Mouse (Mus musculus): Measurements from ENCODE around the gene D17Wsu92e. TPM values are rescaled to one million over a fixed set of nuclear protein-coding genes. Genes with fewer than 3 reads are reported as not detected.
A peak's percentile ranks its signal among the peaks of the same experiment; 100 is the strongest.

D17Wsu92e gene
- polyA plus RNA-seq, 1 experiment, result 65.1 TPM

- Histone ChIP-seq H3K36me3 (ENCODE audit: control insufficient read depth, insufficient read depth) (no peaks in the 10 kb centered on the region), H3ac (ENCODE audit: control insufficient read depth, insufficient read length, low read depth) (no peak overlapping the region), H3K27me3 (ENCODE audit: control insufficient read depth, insufficient read depth, insufficient read length) (peaks cover 49% of the 10 kb centered on the region), H3K4me3 (ENCODE audit: insufficient read depth, poor library complexity, severe bottlenecking) (no peak overlapping the region), H3K79me3 (ENCODE audit: low read depth) (no peaks in the 10 kb centered on the region), H3K79me2 (ENCODE audit: control insufficient read depth, insufficient read depth) (no peaks in the 10 kb centered on the region)
- TF ChIP-seq USF1 (IDR thresholded peaks at IDR 0.05; ENCODE audit: low read depth) (no peak), MYOD1 (IDR thresholded peaks at IDR 0.05; ENCODE audit: control insufficient read depth, insufficient read length, low read depth) (no peak), FOSL1 (IDR thresholded peaks at IDR 0.05; ENCODE audit: insufficient read depth, low read length, poor library complexity, severe bottlenecking) (no peak), MYOG (IDR thresholded peaks at IDR 0.05; ENCODE audit: control insufficient read depth, extremely low read depth, insufficient read length) (no peak), MAX (IDR thresholded peaks at IDR 0.05) (no peak), CEBPB (IDR thresholded peaks at IDR 0.05; ENCODE audit: low read depth) (no peak), CTCF (IDR thresholded peaks at IDR 0.05; ENCODE audit: control insufficient read depth, insufficient read depth, insufficient read length) (no peak)
Measured at GRCm38 (mm10) chr17:27725011-27725410, 95.4 kb downstream of the D17Wsu92e start.

- Histone ChIP-seq H3K79me3 (ENCODE audit: low read depth) (no peaks in the 10 kb centered on the region), H3K4me3 (ENCODE audit: insufficient read depth, poor library complexity, severe bottlenecking) (no peak overlapping the region), H3ac (ENCODE audit: control insufficient read depth, insufficient read length, low read depth) (no peak overlapping the region), H3K36me3 (ENCODE audit: control insufficient read depth, insufficient read depth) (no peaks in the 10 kb centered on the region), H3K79me2 (ENCODE audit: control insufficient read depth, insufficient read depth) (no peaks in the 10 kb centered on the region), H3K27me3 (ENCODE audit: control insufficient read depth, insufficient read depth, insufficient read length) (peaks cover 53% of the 10 kb centered on the region)
- no peak for TF ChIP-seq MYOG (IDR thresholded peaks at IDR 0.05; ENCODE audit: control insufficient read depth, extremely low read depth, insufficient read length)
- TF ChIP-seq USF1 (IDR thresholded peaks at IDR 0.05; ENCODE audit: low read depth), result no peak
- TF ChIP-seq CEBPB (IDR thresholded peaks at IDR 0.05; ENCODE audit: low read depth), result no peak
- TF ChIP-seq MAX (IDR thresholded peaks at IDR 0.05), result no peak
- TF ChIP-seq CTCF (IDR thresholded peaks at IDR 0.05; ENCODE audit: control insufficient read depth, insufficient read depth, insufficient read length), result no peak
- no peak for TF ChIP-seq FOSL1 (IDR thresholded peaks at IDR 0.05; ENCODE audit: insufficient read depth, low read length, poor library complexity, severe bottlenecking)
- TF ChIP-seq MYOD1 (IDR thresholded peaks at IDR 0.05; ENCODE audit: control insufficient read depth, insufficient read length, low read depth), result no peak
Measured at GRCm38 (mm10) chr17:27724327-27724726, 96.1 kb downstream of the D17Wsu92e start.

GRCm38 (mm10) chr17:27721125-27721664 lies 99.3 kb downstream of the D17Wsu92e start:
- no peak overlapping the region for H3K4me3 ChIP-seq (ENCODE audit: insufficient read depth, poor library complexity, severe bottlenecking)
- no peak overlapping the region for H3ac ChIP-seq (ENCODE audit: control insufficient read depth, insufficient read length, low read depth)
- peaks cover 65% of the 10 kb centered on the region for H3K27me3 ChIP-seq (ENCODE audit: control insufficient read depth, insufficient read depth, insufficient read length)
- no peaks in the 10 kb centered on the region for H3K36me3 ChIP-seq (ENCODE audit: control insufficient read depth, insufficient read depth)
- TF ChIP-seq FOSL1 (IDR thresholded peaks at IDR 0.05; ENCODE audit: insufficient read depth, low read length, poor library complexity, severe bottlenecking) (no peak), CEBPB (IDR thresholded peaks at IDR 0.05; ENCODE audit: low read depth) (no peak), USF1 (IDR thresholded peaks at IDR 0.05; ENCODE audit: low read depth) (no peak), MYOD1 (IDR thresholded peaks at IDR 0.05; ENCODE audit: control insufficient read depth, insufficient read length, low read depth) (no peak), MAX (IDR thresholded peaks at IDR 0.05) (no peak), CTCF (IDR thresholded peaks at IDR 0.05; ENCODE audit: control insufficient read depth, insufficient read depth, insufficient read length) (no peak), MYOG (IDR thresholded peaks at IDR 0.05; ENCODE audit: control insufficient read depth, extremely low read depth, insufficient read length) (no peak)
- H3K79me3 ChIP-seq (ENCODE audit: low read depth), result no peaks in the 10 kb centered on the region
- no peaks in the 10 kb centered on the region for H3K79me2 ChIP-seq (ENCODE audit: control insufficient read depth, insufficient read depth)

DNA sequence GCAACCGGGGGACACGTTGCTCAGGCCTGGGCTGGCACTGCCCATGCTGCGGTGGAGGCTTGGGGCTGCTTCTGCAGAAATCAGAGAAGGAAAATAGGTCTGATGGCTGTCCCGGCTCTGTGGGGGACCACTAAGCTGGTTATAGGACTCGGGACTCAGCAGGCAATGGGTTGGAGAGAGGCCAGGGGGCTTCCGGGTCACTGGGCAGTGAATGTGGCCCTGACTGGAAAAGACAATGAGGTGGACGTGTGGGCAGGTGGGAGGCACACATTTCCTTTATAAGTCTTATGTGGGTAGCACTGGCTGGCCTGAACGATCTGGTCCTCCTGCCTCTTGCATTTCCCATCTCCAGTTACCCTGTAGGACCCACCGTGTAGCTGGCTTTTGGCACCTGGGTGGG lies 100.1 kb downstream of the D17Wsu92e start:
- no peak overlapping the region for H3K4me3 ChIP-seq (ENCODE audit: insufficient read depth, poor library complexity, severe bottlenecking)
- H3K27me3 ChIP-seq (ENCODE audit: control insufficient read depth, insufficient read depth, insufficient read length), result peaks cover 56% of the 10 kb centered on the region
- no peaks in the 10 kb centered on the region for H3K79me2 ChIP-seq (ENCODE audit: control insufficient read depth, insufficient read depth)
- H3K36me3 ChIP-seq (ENCODE audit: control insufficient read depth, insufficient read depth), result no peaks in the 10 kb centered on the region
- H3ac ChIP-seq (ENCODE audit: control insufficient read depth, insufficient read length, low read depth), result peak overlapping the region; percentile 12
- TF ChIP-seq MYOG (IDR thresholded peaks at IDR 0.05; ENCODE audit: control insufficient read depth, extremely low read depth, insufficient read length) (no peak), MAX (IDR thresholded peaks at IDR 0.05) (no peak), USF1 (IDR thresholded peaks at IDR 0.05; ENCODE audit: low read depth) (no peak), CTCF (IDR thresholded peaks at IDR 0.05; ENCODE audit: control insufficient read depth, insufficient read depth, insufficient read length) (no peak), CEBPB (IDR thresholded peaks at IDR 0.05; ENCODE audit: low read depth) (no peak), FOSL1 (IDR thresholded peaks at IDR 0.05; ENCODE audit: insufficient read depth, low read length, poor library complexity, severe bottlenecking) (no peak), MYOD1 (IDR thresholded peaks at IDR 0.05; ENCODE audit: control insufficient read depth, insufficient read length, low read depth) (no peak)
- H3K79me3 ChIP-seq (ENCODE audit: low read depth), result no peaks in the 10 kb centered on the region

DNA sequence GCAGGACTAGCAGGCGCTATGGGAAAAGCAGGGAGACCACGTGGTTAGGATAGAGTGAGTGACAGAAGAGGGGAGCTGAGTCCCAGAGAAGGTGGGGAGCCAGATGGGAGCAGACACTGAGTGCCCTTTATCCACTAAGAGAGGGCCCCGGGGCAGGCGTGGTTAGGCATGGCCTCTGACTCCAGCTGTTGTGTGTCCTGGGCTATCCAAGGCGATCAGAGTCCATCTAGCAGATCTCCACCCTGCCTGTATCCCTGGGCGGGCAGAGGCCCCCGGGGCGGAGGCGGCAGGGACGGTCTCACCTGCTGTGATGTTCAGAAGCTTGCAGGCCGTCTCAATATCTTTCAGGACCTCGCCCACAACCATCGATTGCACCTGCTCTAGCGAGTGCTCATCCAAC lies 100.8 kb downstream of the D17Wsu92e start:
- no peak overlapping the region for H3K4me3 ChIP-seq (ENCODE audit: insufficient read depth, poor library complexity, severe bottlenecking)
- no peaks in the 10 kb centered on the region for H3K36me3 ChIP-seq (ENCODE audit: control insufficient read depth, insufficient read depth)
- H3ac ChIP-seq (ENCODE audit: control insufficient read depth, insufficient read length, low read depth), result no peak overlapping the region
- H3K79me3 ChIP-seq (ENCODE audit: low read depth), result no peaks in the 10 kb centered on the region
- no peaks in the 10 kb centered on the region for H3K79me2 ChIP-seq (ENCODE audit: control insufficient read depth, insufficient read depth)
- peaks cover 54% of the 10 kb centered on the region for H3K27me3 ChIP-seq (ENCODE audit: control insufficient read depth, insufficient read depth, insufficient read length)
- TF ChIP-seq MYOD1 (IDR thresholded peaks at IDR 0.05; ENCODE audit: control insufficient read depth, insufficient read length, low read depth) (no peak), CTCF (IDR thresholded peaks at IDR 0.05; ENCODE audit: control insufficient read depth, insufficient read depth, insufficient read length) (no peak), MYOG (IDR thresholded peaks at IDR 0.05; ENCODE audit: control insufficient read depth, extremely low read depth, insufficient read length) (no peak), MAX (IDR thresholded peaks at IDR 0.05) (no peak), CEBPB (IDR thresholded peaks at IDR 0.05; ENCODE audit: low read depth) (no peak), USF1 (IDR thresholded peaks at IDR 0.05; ENCODE audit: low read depth) (no peak)

Data from C2C12 (cell line).